Mouse (Mus musculus): Measurements from ENCODE around the gene Nat8f6.

DNA sequence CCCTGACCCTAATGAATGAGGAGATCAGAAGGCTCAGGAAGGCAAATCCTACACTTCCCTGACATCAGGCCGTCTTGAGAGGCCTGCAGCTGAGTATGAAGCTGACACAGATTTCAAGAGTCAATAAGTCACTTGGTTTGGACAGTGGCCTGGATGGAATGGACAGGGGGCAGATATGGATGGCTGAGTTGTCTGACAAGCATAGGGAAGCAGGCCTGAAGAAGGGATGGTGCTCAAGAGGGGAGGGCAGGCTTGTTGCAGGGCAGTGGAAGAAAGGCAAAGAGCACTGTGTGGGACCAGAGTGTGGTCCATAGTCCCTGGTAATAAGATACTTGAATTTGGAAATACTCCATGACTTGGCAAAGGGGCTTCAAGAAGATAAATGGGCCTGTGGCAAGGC, 8.7 kb upstream of the Nat8f6 start:
- TF ChIP-seq CTCF (conservative IDR thresholded peaks at IDR 0.05; ENCODE audit: low read length): no peak
- TF ChIP-seq NANOG (IDR thresholded peaks at IDR 0.05; ENCODE audit: borderline replicate concordance, low read length): no peak
- no peak for TF ChIP-seq POU5F1 (IDR thresholded peaks at IDR 0.05; ENCODE audit: borderline replicate concordance, low read length)

Measured in E14TG2a.4 (cell line).